Mouse (Mus musculus): ENCODE data around the gene Cep63. TPM values are rescaled to one million over a fixed set of nuclear protein-coding genes. Genes with fewer than 3 reads are reported as not detected.

The Cep63 gene
- polyA plus RNA-seq, 1 experiment = 8.8 TPM

DNA sequence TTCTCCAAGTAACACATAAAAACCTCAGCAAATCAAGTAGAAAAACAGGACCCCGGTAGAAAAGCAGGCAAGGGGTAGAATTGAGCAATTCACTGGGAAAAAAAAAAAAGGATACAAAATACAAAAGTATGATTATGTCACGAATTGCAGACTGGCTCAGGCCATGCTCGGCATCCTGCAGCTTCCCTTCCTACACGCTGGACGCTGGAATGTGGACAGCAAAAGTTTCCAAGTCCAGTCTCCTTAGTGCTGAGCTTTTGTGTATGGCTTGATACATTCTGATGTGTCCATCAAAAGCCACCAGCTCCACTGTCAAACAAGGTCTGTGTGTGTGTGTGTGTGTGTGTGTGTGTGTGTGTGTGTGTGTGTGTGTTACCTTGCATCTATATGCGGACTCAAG is 15.2 kb upstream of the Cep63 start:
- no peak overlapping the region for H3K4me3 ChIP-seq
- no peaks in the 10 kb centered on the region for H3K79me2 ChIP-seq (ENCODE audit: control insufficient read depth, insufficient read depth)
- no peaks in the 10 kb centered on the region for H3K36me3 ChIP-seq (ENCODE audit: control insufficient read depth, insufficient read depth)
- H3K4me2 ChIP-seq (ENCODE audit: low read depth) = no peak overlapping the region
- no peaks in the 10 kb centered on the region for H3K27me3 ChIP-seq (ENCODE audit: control insufficient read depth, insufficient read depth, insufficient read length)
- TF ChIP-seq MYOD1 (IDR thresholded peaks at IDR 0.05; ENCODE audit: control insufficient read depth in 1 of 3, insufficient read length in 2 of 3, low read depth in 2 of 3) (no peak), TCF12 (IDR thresholded peaks at IDR 0.05; ENCODE audit: insufficient read depth, poor library complexity, severe bottlenecking) (no peak), POLR2A (IDR thresholded peaks at IDR 0.05; ENCODE audit: insufficient read length, low read depth) (no peak), CEBPB (IDR thresholded peaks at IDR 0.05; ENCODE audit: insufficient read depth, poor library complexity, severe bottlenecking) (no peak), REST (IDR thresholded peaks at IDR 0.05; ENCODE audit: insufficient read depth, insufficient read length) (no peak), SRF (IDR thresholded peaks at IDR 0.05; ENCODE audit: control insufficient read depth, insufficient read length, low read depth) (no peak), USF1 (IDR thresholded peaks at IDR 0.05; ENCODE audit: low read depth) (no peak), TCF3 (IDR thresholded peaks at IDR 0.05; ENCODE audit: insufficient read length, low read depth) (no peak), MAX (IDR thresholded peaks at IDR 0.05; ENCODE audit: low read depth) (no peak), MYOG (IDR thresholded peaks at IDR 0.05; ENCODE audit: control insufficient read depth in 1 of 3, insufficient read depth in 1 of 3, insufficient read length in 2 of 3, low read depth in 2 of 3) (no peak), POLR2AphosphoS2 (IDR thresholded peaks at IDR 0.05; ENCODE audit: insufficient read length, low read depth) (no peak), E2F4 (IDR thresholded peaks at IDR 0.05; ENCODE audit: insufficient read depth) (no peak)
- no peak overlapping the region for H3ac ChIP-seq (ENCODE audit: control insufficient read depth, insufficient read length)

- TF ChIP-seq TCF3 (IDR thresholded peaks at IDR 0.05; ENCODE audit: insufficient read length, low read depth) (no peak), MYOG (IDR thresholded peaks at IDR 0.05; ENCODE audit: control insufficient read depth in 1 of 3, insufficient read depth in 1 of 3, insufficient read length in 2 of 3, low read depth in 2 of 3) (no peak), USF1 (IDR thresholded peaks at IDR 0.05; ENCODE audit: low read depth) (no peak), POLR2AphosphoS2 (IDR thresholded peaks at IDR 0.05; ENCODE audit: insufficient read length, low read depth) (no peak), TCF12 (IDR thresholded peaks at IDR 0.05; ENCODE audit: insufficient read depth, poor library complexity, severe bottlenecking) (no peak), MAX (IDR thresholded peaks at IDR 0.05; ENCODE audit: low read depth) (no peak), REST (IDR thresholded peaks at IDR 0.05; ENCODE audit: insufficient read depth, insufficient read length) (no peak), E2F4 (IDR thresholded peaks at IDR 0.05; ENCODE audit: insufficient read depth) (no peak), CEBPB (IDR thresholded peaks at IDR 0.05; ENCODE audit: insufficient read depth, poor library complexity, severe bottlenecking) (no peak)
- H3K4me3 ChIP-seq = no peak overlapping the region
- no peaks in the 10 kb centered on the region for H3K79me2 ChIP-seq (ENCODE audit: control insufficient read depth, insufficient read depth)
Measured at GRCm38 (mm10) chr9:102639510-102639909, 13.2 kb upstream of the Cep63 start.

DNA sequence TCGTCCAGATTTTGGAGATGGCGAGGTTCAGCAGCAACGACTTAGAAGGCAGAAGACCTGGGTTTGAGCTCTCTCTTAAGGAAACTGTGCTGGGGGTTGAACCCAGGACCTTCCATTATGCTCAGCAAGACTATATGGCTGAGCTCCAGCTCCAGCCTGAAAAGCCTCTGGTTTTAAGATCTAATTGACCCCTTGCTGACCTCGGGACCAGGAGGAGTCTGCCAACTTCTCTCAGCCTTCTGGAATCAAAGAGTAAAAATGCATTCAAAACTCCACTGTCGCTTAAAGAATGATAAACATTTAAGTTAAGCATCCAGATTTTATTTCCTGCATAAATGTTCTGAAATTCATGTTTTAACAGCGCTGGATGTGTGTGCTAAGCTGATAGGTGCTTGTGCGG is 12.6 kb upstream of the Cep63 start:
- Histone ChIP-seq H3K4me2 (ENCODE audit: low read depth) (no peak overlapping the region), H3K27me3 (ENCODE audit: control insufficient read depth, insufficient read depth, insufficient read length) (no peaks in the 10 kb centered on the region), H3K79me2 (ENCODE audit: control insufficient read depth, insufficient read depth) (no peaks in the 10 kb centered on the region), H3K4me3 (no peak overlapping the region), H3K36me3 (ENCODE audit: control insufficient read depth, insufficient read depth) (no peaks in the 10 kb centered on the region), H3ac (ENCODE audit: control insufficient read depth, insufficient read length) (no peak overlapping the region)
- TF ChIP-seq SRF (IDR thresholded peaks at IDR 0.05; ENCODE audit: control insufficient read depth, insufficient read length, low read depth) = no peak
- no peak for TF ChIP-seq MYOG (IDR thresholded peaks at IDR 0.05; ENCODE audit: control insufficient read depth in 1 of 3, insufficient read depth in 1 of 3, insufficient read length in 2 of 3, low read depth in 2 of 3)
- no peak for TF ChIP-seq USF1 (IDR thresholded peaks at IDR 0.05; ENCODE audit: low read depth)
- TF ChIP-seq TCF3 (IDR thresholded peaks at IDR 0.05; ENCODE audit: insufficient read length, low read depth) = no peak
- no peak for TF ChIP-seq REST (IDR thresholded peaks at IDR 0.05; ENCODE audit: insufficient read depth, insufficient read length)
- TF ChIP-seq MYOD1 (IDR thresholded peaks at IDR 0.05; ENCODE audit: control insufficient read depth in 1 of 3, insufficient read length in 2 of 3, low read depth in 2 of 3) = no peak
- TF ChIP-seq TCF12 (IDR thresholded peaks at IDR 0.05; ENCODE audit: insufficient read depth, poor library complexity, severe bottlenecking) = no peak
- TF ChIP-seq POLR2A (IDR thresholded peaks at IDR 0.05; ENCODE audit: insufficient read length, low read depth) = no peak
- TF ChIP-seq POLR2AphosphoS2 (IDR thresholded peaks at IDR 0.05; ENCODE audit: insufficient read length, low read depth) = no peak
- TF ChIP-seq E2F4 (IDR thresholded peaks at IDR 0.05; ENCODE audit: insufficient read depth) = no peak
- no peak for TF ChIP-seq CEBPB (IDR thresholded peaks at IDR 0.05; ENCODE audit: insufficient read depth, poor library complexity, severe bottlenecking)
- no peak for TF ChIP-seq MAX (IDR thresholded peaks at IDR 0.05; ENCODE audit: low read depth)

More at GRCm38 (mm10) chr9:102639510-102639909, 13.2 kb upstream of the Cep63 start:
- Histone ChIP-seq H3ac (ENCODE audit: control insufficient read depth, insufficient read length) (no peak overlapping the region), H3K4me2 (ENCODE audit: low read depth) (no peak overlapping the region), H3K27me3 (ENCODE audit: control insufficient read depth, insufficient read depth, insufficient read length) (no peaks in the 10 kb centered on the region), H3K36me3 (ENCODE audit: control insufficient read depth, insufficient read depth) (no peaks in the 10 kb centered on the region)

DNA sequence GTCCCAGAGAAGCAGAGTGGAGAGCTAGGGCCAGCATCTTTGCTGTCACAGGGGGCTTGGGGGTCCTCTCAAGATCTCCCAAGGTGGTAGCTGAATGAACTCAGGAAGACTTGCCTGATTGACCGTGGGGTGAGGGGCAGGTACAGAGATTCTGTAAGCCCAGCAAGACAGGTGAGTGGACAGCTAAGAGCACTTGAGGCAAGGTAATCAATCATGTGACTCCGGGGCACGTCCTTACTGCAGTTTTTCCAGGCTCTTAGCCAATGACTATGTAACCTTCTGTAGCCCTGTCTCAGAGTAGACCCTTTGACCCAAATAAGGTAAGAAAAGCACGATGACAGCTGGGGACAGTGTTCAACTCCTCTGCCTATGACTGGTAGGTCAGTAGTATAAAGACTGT is 10.8 kb upstream of the Cep63 start:
- no peaks in the 10 kb centered on the region for H3K27me3 ChIP-seq (ENCODE audit: control insufficient read depth, insufficient read depth, insufficient read length)
- H3K79me2 ChIP-seq (ENCODE audit: control insufficient read depth, insufficient read depth) = no peaks in the 10 kb centered on the region
- TF ChIP-seq REST (IDR thresholded peaks at IDR 0.05; ENCODE audit: insufficient read depth, insufficient read length) = no peak
- TF ChIP-seq TCF3 (IDR thresholded peaks at IDR 0.05; ENCODE audit: insufficient read length, low read depth) = no peak
- no peak for TF ChIP-seq MAX (IDR thresholded peaks at IDR 0.05; ENCODE audit: low read depth)
- TF ChIP-seq CEBPB (IDR thresholded peaks at IDR 0.05; ENCODE audit: insufficient read depth, poor library complexity, severe bottlenecking) = no peak
- no peak for TF ChIP-seq POLR2A (IDR thresholded peaks at IDR 0.05; ENCODE audit: insufficient read length, low read depth)
- H3ac ChIP-seq (ENCODE audit: control insufficient read depth, insufficient read length) = no peak overlapping the region
- H3K4me2 ChIP-seq (ENCODE audit: low read depth) = peak overlapping the region; percentile 35
- no peak overlapping the region for H3K4me3 ChIP-seq
- no peaks in the 10 kb centered on the region for H3K36me3 ChIP-seq (ENCODE audit: control insufficient read depth, insufficient read depth)

GRCm38 (mm10) chr9:102636553-102636952 is 10.2 kb upstream of the Cep63 start:
- Histone ChIP-seq H3ac (ENCODE audit: control insufficient read depth, insufficient read length) (no peak overlapping the region), H3K27me3 (ENCODE audit: control insufficient read depth, insufficient read depth, insufficient read length) (no peaks in the 10 kb centered on the region), H3K79me2 (ENCODE audit: control insufficient read depth, insufficient read depth) (no peaks in the 10 kb centered on the region), H3K4me3 (no peak overlapping the region), H3K36me3 (ENCODE audit: control insufficient read depth, insufficient read depth) (no peaks in the 10 kb centered on the region), H3K4me2 (ENCODE audit: low read depth) (peak overlapping the region; percentile 35)
- TF ChIP-seq MYOG (IDR thresholded peaks at IDR 0.05; ENCODE audit: control insufficient read depth in 1 of 3, insufficient read depth in 1 of 3, insufficient read length in 2 of 3, low read depth in 2 of 3) (no peak), USF1 (IDR thresholded peaks at IDR 0.05; ENCODE audit: low read depth) (no peak), E2F4 (IDR thresholded peaks at IDR 0.05; ENCODE audit: insufficient read depth) (no peak), MAX (IDR thresholded peaks at IDR 0.05; ENCODE audit: low read depth) (no peak), MYOD1 (IDR thresholded peaks at IDR 0.05; ENCODE audit: control insufficient read depth in 1 of 3, insufficient read length in 2 of 3, low read depth in 2 of 3) (no peak)

All from myocyte (in vitro differentiated cells).